Mouse (Mus musculus) hindbrain, embryonic 13.5 days (tissue): Measurements from ENCODE around the gene Hoxd4. TPM values are rescaled to one million over a fixed set of nuclear protein-coding genes. Genes with fewer than 3 reads are reported as not detected.
A peak's percentile ranks its signal among the peaks of the same experiment; 100 is the strongest.

Experiments
- ATAC-seq: fragments of 200-750 bp; cut with Nextera tagmentation; 2 replicates; pipeline ENCODE4 v1.8.0; 2017; ENCODE audit warnings: moderate TSS enrichment; ENCODE audit not compliant: low FRiP score
- H3K27ac ChIP-seq: fragments of 300-500 bp; sonication (generic); 2 replicates; pipeline ENCODE4 v1.5.1; 2015; ENCODE audit warnings: inconsistent platforms, mild to moderate bottlenecking, moderate library complexity
- H3K27me3 ChIP-seq: fragments of 300-500 bp; sonication (generic); 2 replicates; pipeline ENCODE4 v1.6.1; 2015; ENCODE audit warnings: mild to moderate bottlenecking, inconsistent platforms
- H3K36me3 ChIP-seq: fragments of 300-500 bp; sonication (generic); 2 replicates; pipeline ENCODE4 v1.6.1; 2015; ENCODE audit warnings: mild to moderate bottlenecking, inconsistent platforms
- H3K4me1 ChIP-seq: fragments of 300-500 bp; sonication (generic); replicated peaks from 2 replicates; pipeline ENCODE4 v1.6.1; 2015; ENCODE audit warnings: inconsistent platforms
- H3K4me2 ChIP-seq: fragments of 300-500 bp; sonication (generic); 2 replicates; pipeline ENCODE4 v1.6.1; 2015; ENCODE audit warnings: inconsistent platforms, mild to moderate bottlenecking, moderate library complexity
- H3K4me3 ChIP-seq: fragments of 300-500 bp; sonication (generic); 2 replicates; pipeline ENCODE4 v1.5.1; 2015; ENCODE audit warnings: mild to moderate bottlenecking, inconsistent platforms
- H3K9ac ChIP-seq: fragments of 300-500 bp; sonication (generic); 2 replicates; pipeline ENCODE4 v1.6.1; 2015; ENCODE audit warnings: mild to moderate bottlenecking, inconsistent platforms
- H3K9me3 ChIP-seq: fragments of 300-500 bp; sonication (generic); 2 replicates; pipeline ENCODE4 v1.6.1; 2016; ENCODE audit warnings: inconsistent platforms
- WGBS: fragments of 180-500 bp; shearing (Covaris S2); methylation state at CpG from one replicate; pipeline ENCODE4 v1.1.7; 2015; 5-methylcytosine and 5-hydroxymethylcytosine counted together
- polyA plus RNA-seq: library from polyadenylated mRNA; unstranded; fragments of >200 nt; fragmentation: Nextera tagmentation; extraction: Ambion mirVana; gene quantifications from 2 replicates; pipeline ENCODE4 v1.2.1, GENCODE M21; 2015

Hoxd4 gene
- polyA plus RNA-seq, 1 experiment from 2014 or later, result 4.2 TPM

DNA sequence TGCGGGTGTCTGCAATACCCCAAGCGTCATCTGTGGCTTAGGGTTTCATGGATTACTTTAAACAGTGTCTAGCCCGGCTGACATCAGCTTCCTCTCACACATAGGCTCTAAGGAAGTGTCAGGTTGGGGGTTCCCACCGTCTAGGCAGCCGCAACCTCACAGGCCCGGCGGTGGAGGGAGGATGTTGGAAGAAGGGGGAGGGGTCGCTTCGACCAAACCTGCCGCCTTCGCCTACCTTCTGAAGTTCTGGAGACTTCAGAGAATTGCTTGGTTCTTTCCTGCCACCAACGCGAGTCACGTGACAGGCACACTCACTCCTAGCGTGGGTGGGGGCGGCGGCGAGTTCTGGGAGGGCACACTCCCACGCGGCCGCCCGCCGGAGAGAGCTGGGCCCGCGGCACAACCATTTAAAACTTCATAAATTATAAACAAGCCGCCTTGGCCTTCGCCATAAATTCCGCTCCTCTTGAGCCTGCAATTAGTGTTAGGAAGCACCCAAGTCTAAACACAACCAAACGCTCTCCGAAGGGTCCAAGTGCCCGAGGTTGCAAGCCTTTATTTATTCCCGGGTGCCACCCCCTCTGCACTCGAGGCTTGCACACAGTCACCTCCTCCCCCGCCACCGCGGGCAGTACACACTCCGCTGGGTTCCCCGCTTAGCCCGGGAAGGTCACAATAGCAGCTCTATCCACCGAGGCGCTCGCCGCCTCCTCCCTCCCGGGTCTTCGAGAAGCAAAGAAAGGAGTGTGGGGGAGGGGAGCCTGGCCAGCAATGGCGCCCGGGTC, 37.8 kb downstream of the Hoxd4 start:
- peaks cover 75% of the 10 kb centered on the region for H3K27me3 ChIP-seq
- H3K4me1 ChIP-seq, result peaks cover 71% of the 10 kb centered on the region
- H3K36me3 ChIP-seq, result peaks cover 7% of the 10 kb centered on the region; the same call in 1 of the 2 replicates
- no peaks in the 10 kb centered on the region for H3K9me3 ChIP-seq
- H3K4me2 ChIP-seq, result peak overlapping the region; percentile 71
- under 1% methylated on average over 46 of the region's 47 CpGs for WGBS
- H3K4me3 ChIP-seq, result peak overlapping the region; percentile 50
- ATAC-seq, result peak; percentile 81
- peak overlapping the region; percentile 94 for H3K9ac ChIP-seq
- peak overlapping the region; percentile 98 for H3K27ac ChIP-seq

- H3K4me1 ChIP-seq, result peaks cover 58% of the 10 kb centered on the region
- H3K27ac ChIP-seq, result peak overlapping the region; percentile 98
- H3K4me3 ChIP-seq, result peak overlapping the region; percentile 50
- H3K9me3 ChIP-seq, result no peaks in the 10 kb centered on the region
- ATAC-seq, result no peak
- H3K4me2 ChIP-seq, result peak overlapping the region; percentile 71
- peaks cover 7% of the 10 kb centered on the region; the same call in 1 of the 2 replicates for H3K36me3 ChIP-seq
- WGBS, result 17% methylated on average over 5 of the region's 5 CpGs
- H3K9ac ChIP-seq, result peak overlapping the region; percentile 94
- H3K27me3 ChIP-seq, result peaks cover 72% of the 10 kb centered on the region
Observed at GRCm38 (mm10) chr2:74750731-74751250, 39.1 kb downstream of the Hoxd4 start.

- WGBS, result 67% methylated on average over 1 of the region's 1 CpGs
- Histone ChIP-seq H3K4me1 (peaks cover 47% of the 10 kb centered on the region), H3K9me3 (no peaks in the 10 kb centered on the region), H3K4me2 (peak overlapping the region; percentile 62), H3K27ac (peak overlapping the region; percentile 98), H3K4me3 (no peak overlapping the region), H3K9ac (no peak overlapping the region), H3K27me3 (peaks cover 71% of the 10 kb centered on the region), H3K36me3 (peaks cover 2% of the 10 kb centered on the region; the same call in 1 of the 2 replicates)
- no peak for ATAC-seq
Observed at GRCm38 (mm10) chr2:74751861-74752260, 40.1 kb downstream of the Hoxd4 start.

GRCm38 (mm10) chr2:74752431-74753174, 40.9 kb downstream of the Hoxd4 start:
- Histone ChIP-seq H3K4me2 (peak overlapping the region; percentile 62), H3K36me3 (no peaks in the 10 kb centered on the region), H3K27ac (peak overlapping the region; percentile 98), H3K9ac (peak overlapping the region; percentile 72), H3K4me1 (peaks cover 43% of the 10 kb centered on the region), H3K27me3 (peaks cover 70% of the 10 kb centered on the region), H3K9me3 (no peaks in the 10 kb centered on the region), H3K4me3 (peak overlapping the region; percentile 39)
- ATAC-seq, result peak; percentile 15
- WGBS, result 2% methylated on average over 45 of the region's 45 CpGs

- H3K4me2 ChIP-seq, result peak overlapping the region; percentile 62
- no peaks in the 10 kb centered on the region for H3K36me3 ChIP-seq
- peak overlapping the region; percentile 39 for H3K4me3 ChIP-seq
- H3K27ac ChIP-seq, result peak overlapping the region; percentile 98
- peak; percentile 30 for ATAC-seq
- peaks cover 76% of the 10 kb centered on the region for H3K27me3 ChIP-seq
- no peaks in the 10 kb centered on the region for H3K9me3 ChIP-seq
- peak overlapping the region; percentile 72 for H3K9ac ChIP-seq
- H3K4me1 ChIP-seq, result peaks cover 43% of the 10 kb centered on the region
- 1% methylated on average over 23 of the region's 25 CpGs for WGBS
Observed at GRCm38 (mm10) chr2:74753175-74753523, 41.4 kb downstream of the Hoxd4 start.

DNA sequence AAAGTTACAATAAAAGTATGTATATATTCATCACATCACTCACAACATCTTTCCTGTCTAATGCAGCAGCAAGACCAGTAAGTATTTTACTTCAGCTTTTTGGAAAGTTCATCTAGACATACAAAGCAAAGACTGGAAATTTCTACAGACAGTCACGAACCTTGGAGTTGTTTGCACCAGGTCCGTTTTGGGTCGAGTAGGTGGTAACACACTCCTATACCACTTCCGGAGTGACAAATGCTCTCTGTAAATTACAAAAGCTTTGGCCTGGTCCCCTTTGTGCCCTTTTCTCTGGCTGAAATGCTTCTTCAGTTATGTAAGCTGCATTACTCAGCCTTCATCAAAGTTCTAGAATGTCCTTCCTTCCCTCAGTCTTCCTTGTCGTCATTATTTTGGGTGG, 42.0 kb downstream of the Hoxd4 start:
- Histone ChIP-seq H3K9ac (no peak overlapping the region), H3K27ac (0 out of 2 replicates have a peak overlapping the region, but pooled peaks have one; percentile 98), H3K4me3 (no peak overlapping the region), H3K36me3 (no peaks in the 10 kb centered on the region), H3K4me1 (peaks cover 43% of the 10 kb centered on the region), H3K4me2 (peak overlapping the region; percentile 62), H3K9me3 (no peaks in the 10 kb centered on the region), H3K27me3 (peaks cover 81% of the 10 kb centered on the region)
- WGBS, result 19% methylated on average over 5 of the region's 5 CpGs
- no peak for ATAC-seq

- Histone ChIP-seq H3K4me2 (no peak overlapping the region), H3K36me3 (no peaks in the 10 kb centered on the region), H3K4me1 (peaks cover 17% of the 10 kb centered on the region), H3K27me3 (peaks cover 89% of the 10 kb centered on the region), H3K9ac (no peak overlapping the region), H3K27ac (no peak overlapping the region), H3K9me3 (no peaks in the 10 kb centered on the region), H3K4me3 (no peak overlapping the region)
- WGBS, result 0% methylated on average over 1 of the region's 1 CpGs
- ATAC-seq, result no peak
Observed at GRCm38 (mm10) chr2:74760146-74760545, 48.4 kb downstream of the Hoxd4 start.

DNA sequence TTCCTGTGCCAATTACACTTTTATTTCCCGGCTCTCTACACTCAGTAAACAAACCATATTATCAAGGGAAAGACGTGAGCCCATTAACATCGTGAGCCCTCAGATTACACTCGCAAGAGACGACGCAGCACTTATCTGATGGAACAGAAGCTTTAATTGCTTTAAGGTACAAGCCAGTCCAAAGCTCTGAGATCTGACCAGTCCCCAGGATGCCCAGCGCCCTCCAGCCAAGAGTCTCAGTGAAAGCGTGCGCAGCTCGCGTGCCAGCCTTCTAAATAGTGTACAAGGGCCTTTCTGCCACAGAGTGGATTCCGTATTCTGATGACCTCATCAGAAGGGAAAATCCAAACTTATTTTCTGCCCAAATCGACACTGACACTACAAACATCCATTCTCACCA, 50.2 kb downstream of the Hoxd4 start:
- Histone ChIP-seq H3K27ac (no peak overlapping the region), H3K36me3 (no peaks in the 10 kb centered on the region), H3K27me3 (peaks cover 93% of the 10 kb centered on the region), H3K4me3 (peak overlapping the region; percentile 56; the same call in 1 of the 2 replicates), H3K4me2 (peak overlapping the region; percentile 93), H3K9me3 (no peaks in the 10 kb centered on the region), H3K9ac (no peak overlapping the region), H3K4me1 (peaks cover 17% of the 10 kb centered on the region)
- WGBS, result 8% methylated on average over 13 of the region's 13 CpGs
- ATAC-seq, result no peak

GRCm38 (mm10) chr2:74762522-74763244, 51.0 kb downstream of the Hoxd4 start, which contains the start of gene Hoxd1:
Gene Hoxd1 (plus strand): TSS chr2:74762980.
- WGBS, result 1% methylated on average over 47 of the region's 61 CpGs
- Histone ChIP-seq H3K4me1 (peaks cover 17% of the 10 kb centered on the region), H3K4me3 (peak within 1 kb of the TSS; percentile 56), H3K27ac (no peak within 1 kb of the TSS), H3K9ac (peak within 1 kb of the TSS; percentile 69), H3K4me2 (peak within 1 kb of the TSS; percentile 93), H3K9me3 (no peaks in the 10 kb centered on the region), H3K36me3 (no peaks in the 10 kb centered on the region), H3K27me3 (peaks cover 87% of the 10 kb centered on the region)
- ATAC-seq, result peak; percentile 90

DNA sequence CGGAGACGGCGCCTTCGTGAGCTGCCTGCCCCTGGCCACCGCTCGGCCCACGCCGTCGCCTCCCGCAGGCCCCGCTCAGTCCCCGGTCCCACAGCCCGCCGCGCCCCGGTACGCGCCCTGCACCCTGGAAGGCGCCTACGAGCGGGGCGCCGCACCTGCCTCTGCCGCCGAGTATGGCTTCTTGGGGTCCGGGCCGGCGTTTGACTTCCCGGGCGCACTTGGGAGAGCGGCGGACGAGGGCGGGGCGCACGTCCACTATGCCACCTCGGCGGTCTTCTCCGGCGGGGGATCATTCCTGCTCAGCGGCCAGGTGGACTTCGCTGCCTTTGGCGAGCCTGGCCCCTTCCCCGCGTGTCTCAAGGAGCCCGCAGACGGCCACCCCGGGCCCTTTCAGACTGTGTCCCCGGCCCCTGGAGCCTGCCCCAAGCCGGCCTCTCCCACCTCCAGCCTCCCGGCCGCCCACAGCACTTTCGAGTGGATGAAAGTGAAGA, 51.6 kb downstream of the Hoxd4 start:
- no peaks in the 10 kb centered on the region for H3K36me3 ChIP-seq
- H3K9me3 ChIP-seq, result no peaks in the 10 kb centered on the region
- H3K4me3 ChIP-seq, result peak overlapping the region; percentile 56
- peak overlapping the region; percentile 69 for H3K9ac ChIP-seq
- peak overlapping the region; percentile 93 for H3K4me2 ChIP-seq
- H3K4me1 ChIP-seq, result peaks cover 17% of the 10 kb centered on the region
- 1% methylated on average over 43 of the region's 53 CpGs for WGBS
- peaks cover 81% of the 10 kb centered on the region for H3K27me3 ChIP-seq
- ATAC-seq, result peak; percentile 52; the same call in 1 of the 2 replicates
- H3K27ac ChIP-seq, result no peak overlapping the region

DNA sequence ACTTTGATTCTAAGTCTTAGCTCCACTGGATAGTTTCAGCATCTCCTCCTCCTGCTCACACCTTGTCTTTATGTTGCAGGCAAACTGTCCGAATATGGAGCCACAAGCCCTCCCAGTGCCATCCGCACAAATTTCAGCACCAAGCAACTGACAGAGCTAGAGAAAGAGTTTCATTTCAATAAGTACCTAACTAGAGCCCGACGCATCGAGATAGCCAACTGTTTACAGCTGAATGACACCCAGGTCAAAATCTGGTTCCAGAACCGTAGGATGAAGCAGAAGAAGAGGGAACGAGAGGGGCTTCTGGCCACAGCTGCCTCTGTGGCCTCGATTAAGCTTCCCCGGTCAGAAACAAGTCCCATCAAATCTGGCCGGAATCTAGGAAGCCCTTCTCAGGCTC, 52.2 kb downstream of the Hoxd4 start:
- Histone ChIP-seq H3K9me3 (no peaks in the 10 kb centered on the region), H3K4me3 (peak overlapping the region; percentile 56), H3K27ac (no peak overlapping the region), H3K27me3 (peaks cover 76% of the 10 kb centered on the region), H3K4me2 (peak overlapping the region; percentile 93; the same call in 1 of the 2 replicates), H3K9ac (no peak overlapping the region), H3K4me1 (peaks cover 17% of the 10 kb centered on the region), H3K36me3 (no peaks in the 10 kb centered on the region)
- ATAC-seq, result no peak
- WGBS, result 60% methylated on average over 10 of the region's 10 CpGs
